Mouse (Mus musculus): Measurements from ENCODE around the gene Exoc4.
A peak's percentile ranks its signal among the peaks of the same experiment; 100 is the strongest.

Gene Exoc4

GRCm38 (mm10) chr6:33763970-33764369, 515.1 kb downstream of the Exoc4 start:
- peak; percentile 15 for DNase-seq (ENCODE audit: low spot score)

- DNase-seq (ENCODE audit: low spot score), result no peak
Measured at GRCm38 (mm10) chr6:33769251-33769650, 520.4 kb downstream of the Exoc4 start.

GRCm38 (mm10) chr6:33770021-33770420, 521.1 kb downstream of the Exoc4 start:
- DNase-seq (ENCODE audit: low spot score), result no peak

- no peak for DNase-seq (ENCODE audit: low spot score)
Measured at GRCm38 (mm10) chr6:33772551-33773315, 523.8 kb downstream of the Exoc4 start.

- DNase-seq (ENCODE audit: low spot score), result no peak
Measured at GRCm38 (mm10) chr6:33792604-33793003, 543.7 kb downstream of the Exoc4 start.

GRCm38 (mm10) chr6:33801254-33801653, 552.4 kb downstream of the Exoc4 start:
- DNase-seq (ENCODE audit: low spot score), result no peak

- DNase-seq (ENCODE audit: low spot score), result no peak
Measured at GRCm38 (mm10) chr6:33803481-33804098, 554.7 kb downstream of the Exoc4 start.

GRCm38 (mm10) chr6:33804775-33805174, 555.9 kb downstream of the Exoc4 start:
- peak; percentile 86 for DNase-seq (ENCODE audit: low spot score)

- DNase-seq (ENCODE audit: low spot score), result no peak
Measured at GRCm38 (mm10) chr6:33806072-33806782, 557.3 kb downstream of the Exoc4 start.

GRCm38 (mm10) chr6:33814386-33814785, 565.5 kb downstream of the Exoc4 start:
- DNase-seq (ENCODE audit: low spot score), result no peak

GRCm38 (mm10) chr6:33823171-33823570, 574.3 kb downstream of the Exoc4 start:
- DNase-seq (ENCODE audit: low spot score), result no peak

- DNase-seq (ENCODE audit: low spot score), result peak; percentile 58
Measured at GRCm38 (mm10) chr6:33823777-33824302, 575.0 kb downstream of the Exoc4 start.

GRCm38 (mm10) chr6:33828499-33828898, 579.6 kb downstream of the Exoc4 start:
- DNase-seq (ENCODE audit: low spot score), result no peak

GRCm38 (mm10) chr6:33829261-33829660, 580.4 kb downstream of the Exoc4 start:
- no peak for DNase-seq (ENCODE audit: low spot score)

GRCm38 (mm10) chr6:33831276-33831675, 582.4 kb downstream of the Exoc4 start:
- no peak for DNase-seq (ENCODE audit: low spot score)

- DNase-seq (ENCODE audit: low spot score), result no peak
Measured at GRCm38 (mm10) chr6:33832978-33833377, 584.1 kb downstream of the Exoc4 start.

- no peak for DNase-seq (ENCODE audit: low spot score)
Measured at GRCm38 (mm10) chr6:33836048-33836780, 587.3 kb downstream of the Exoc4 start.

GRCm38 (mm10) chr6:33842901-33843300, 594.0 kb downstream of the Exoc4 start:
- no peak for DNase-seq (ENCODE audit: low spot score)

GRCm38 (mm10) chr6:33859049-33859448, 610.2 kb downstream of the Exoc4 start:
- DNase-seq (ENCODE audit: low spot score), result no peak

GRCm38 (mm10) chr6:33865752-33866151, 616.9 kb downstream of the Exoc4 start:
- DNase-seq (ENCODE audit: low spot score), result no peak

GRCm38 (mm10) chr6:33866901-33867580, 618.2 kb downstream of the Exoc4 start:
- DNase-seq (ENCODE audit: low spot score), result no peak
